Mouse (Mus musculus): ENCODE results near the gene Kcnb1.

DNA sequence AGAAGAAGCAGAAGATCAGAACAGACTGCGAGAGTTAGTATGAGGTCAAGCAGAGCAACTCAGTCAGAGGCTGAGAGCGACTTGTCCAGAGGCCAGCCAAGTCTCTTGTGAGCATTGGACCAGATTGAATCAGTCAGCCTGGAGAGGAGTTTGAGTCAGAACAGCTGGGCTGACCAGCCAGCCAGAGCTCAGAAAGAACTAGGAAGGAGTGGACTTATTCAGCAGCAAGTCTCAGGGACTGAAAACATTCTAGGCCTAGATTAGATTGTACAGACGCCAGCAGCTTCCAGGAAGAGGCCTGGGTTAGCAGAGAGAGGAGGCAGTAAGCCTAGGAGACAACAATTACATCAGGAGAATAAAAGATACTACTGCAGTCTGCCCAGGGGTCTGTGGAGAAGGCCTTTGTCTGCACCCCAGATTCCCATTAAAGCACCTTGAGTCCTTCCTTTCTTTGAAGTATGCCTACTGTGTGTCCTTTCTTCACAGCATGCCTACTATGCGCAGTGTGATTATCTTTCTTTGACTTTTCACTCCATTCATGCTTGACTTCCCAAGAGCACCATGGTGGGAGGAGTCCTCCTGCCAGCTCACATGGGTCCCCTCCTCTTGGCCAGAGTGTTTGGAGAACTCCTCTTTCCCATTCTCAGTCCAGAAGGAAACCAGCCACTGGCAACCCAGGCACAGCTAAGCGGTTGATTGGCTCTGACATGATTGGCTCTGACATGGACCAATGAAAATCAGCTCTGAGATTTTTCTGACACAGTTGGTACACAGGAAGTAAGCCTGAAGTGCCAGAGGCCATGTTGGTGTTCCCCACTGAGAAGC lies 16.7 kb downstream of the Kcnb1 start:
- no peak for TF ChIP-seq CTCF (conservative IDR thresholded peaks at IDR 0.05; ENCODE audit: low read length)
- TF ChIP-seq NANOG (IDR thresholded peaks at IDR 0.05; ENCODE audit: borderline replicate concordance, low read length), result no peak
- no peak for TF ChIP-seq POU5F1 (IDR thresholded peaks at IDR 0.05; ENCODE audit: borderline replicate concordance, low read length)
